Mouse (Mus musculus): ENCODE data around the gene Syde2. TPM values are rescaled to one million over a fixed set of nuclear protein-coding genes. Genes with fewer than 3 reads are reported as not detected.

The Syde2 gene
- 0.25 and 0.52 TPM in 2 replicates for total RNA-seq (2015)
- total RNA-seq (2017), result 0.44 and 0.53 TPM in 2 replicates

GRCm38 (mm10) chr3:145987268-145987969 is at the start of gene Syde2:
Gene Syde2, plus strand, starts transcription at chr3:145987870.
- peak; percentile 20; the same call in 1 of the 2 replicates for ATAC-seq (ENCODE audit: poor library complexity, severe bottlenecking)

- no peak for ATAC-seq (ENCODE audit: poor library complexity, severe bottlenecking)
Measured at GRCm38 (mm10) chr3:145938405-145939349, 49.0 kb upstream of the Syde2 start.

GRCm38 (mm10) chr3:145939402-145939801 is 48.3 kb upstream of the Syde2 start:
- ATAC-seq (ENCODE audit: poor library complexity, severe bottlenecking), result no peak

GRCm38 (mm10) chr3:145939971-145940370 is 47.7 kb upstream of the Syde2 start:
- ATAC-seq (ENCODE audit: poor library complexity, severe bottlenecking), result no peak

GRCm38 (mm10) chr3:145941971-145942370 is 45.7 kb upstream of the Syde2 start:
- peak; percentile 73 for ATAC-seq (ENCODE audit: poor library complexity, severe bottlenecking)

- no peak for ATAC-seq (ENCODE audit: poor library complexity, severe bottlenecking)
Measured at GRCm38 (mm10) chr3:145944348-145944747, 43.3 kb upstream of the Syde2 start.

GRCm38 (mm10) chr3:145945904-145946303 is 41.8 kb upstream of the Syde2 start:
- no peak for ATAC-seq (ENCODE audit: poor library complexity, severe bottlenecking)

GRCm38 (mm10) chr3:145946654-145947053 is 41.0 kb upstream of the Syde2 start:
- no peak for ATAC-seq (ENCODE audit: poor library complexity, severe bottlenecking)

GRCm38 (mm10) chr3:145947539-145948204 is 40.0 kb upstream of the Syde2 start:
- ATAC-seq (ENCODE audit: poor library complexity, severe bottlenecking), result no peak

GRCm38 (mm10) chr3:145950034-145950814 is 37.4 kb upstream of the Syde2 start:
- ATAC-seq (ENCODE audit: poor library complexity, severe bottlenecking), result peak; percentile 47

GRCm38 (mm10) chr3:145950815-145951130 is 36.9 kb upstream of the Syde2 start:
- no peak for ATAC-seq (ENCODE audit: poor library complexity, severe bottlenecking)

GRCm38 (mm10) chr3:145951287-145952165 is 36.1 kb upstream of the Syde2 start:
- ATAC-seq (ENCODE audit: poor library complexity, severe bottlenecking), result peak; percentile 73

GRCm38 (mm10) chr3:145952945-145953344 is 34.7 kb upstream of the Syde2 start:
- ATAC-seq (ENCODE audit: poor library complexity, severe bottlenecking), result no peak

- no peak for ATAC-seq (ENCODE audit: poor library complexity, severe bottlenecking)
Measured at GRCm38 (mm10) chr3:145953411-145953810, 34.3 kb upstream of the Syde2 start.

GRCm38 (mm10) chr3:145959824-145960223 is 27.8 kb upstream of the Syde2 start:
- ATAC-seq (ENCODE audit: poor library complexity, severe bottlenecking), result no peak

- no peak for ATAC-seq (ENCODE audit: poor library complexity, severe bottlenecking)
Measured at GRCm38 (mm10) chr3:145962411-145962810, 25.3 kb upstream of the Syde2 start.

GRCm38 (mm10) chr3:145963101-145964017 is 24.3 kb upstream of the Syde2 start:
- ATAC-seq (ENCODE audit: poor library complexity, severe bottlenecking), result peak; percentile 45

GRCm38 (mm10) chr3:145964018-145964387 is 23.7 kb upstream of the Syde2 start:
- ATAC-seq (ENCODE audit: poor library complexity, severe bottlenecking), result peak; percentile 94

GRCm38 (mm10) chr3:145964473-145964872 is 23.2 kb upstream of the Syde2 start:
- ATAC-seq (ENCODE audit: poor library complexity, severe bottlenecking), result no peak

Data from megakaryocyte, adult 5-6 weeks (primary cell).